Mouse (Mus musculus) kidney, postnatal 36 days (tissue): ENCODE data around the gene Mael.
A peak's percentile ranks its signal among the peaks of the same experiment; 100 is the strongest.

Experiments
- DNase-seq, 2 experiments: peaks; one replicate each; pipeline ENCODE4 v3.0.0; 2021 to 2022; ENCODE audit warnings: mixed read lengths in 2 of 2

Mael gene

GRCm38 (mm10) chr1:166205159-166205558 is 33.4 kb downstream of the Mael start:
- DNase-seq, result no peak

DNA sequence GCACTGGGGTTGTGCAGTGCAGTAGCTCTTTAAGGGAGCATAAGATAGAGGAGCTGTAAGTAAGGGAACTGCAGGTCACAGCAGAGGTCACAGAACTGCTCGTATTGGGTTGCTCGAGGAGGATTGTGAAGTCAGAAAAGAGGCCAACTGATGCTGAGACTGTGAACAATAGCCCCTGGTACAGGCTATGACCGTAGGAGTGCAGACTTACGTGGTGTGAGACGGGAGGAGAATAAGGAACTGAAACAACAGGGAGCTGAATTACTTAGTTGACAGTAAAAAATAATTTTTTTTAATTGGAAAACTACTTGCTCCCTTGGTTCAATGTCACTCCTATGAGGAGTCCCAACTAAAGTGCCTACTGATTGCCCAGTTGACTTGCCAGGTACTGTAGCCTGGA is 34.4 kb downstream of the Mael start:
- no peak for DNase-seq

GRCm38 (mm10) chr1:166189821-166190220 is 48.7 kb downstream of the Mael start:
- no peak for DNase-seq

- no peak for DNase-seq
Measured at GRCm38 (mm10) chr1:166185357-166185756, 53.2 kb downstream of the Mael start.

- DNase-seq, result no peak
Measured at GRCm38 (mm10) chr1:166184391-166185229, 53.9 kb downstream of the Mael start.

- DNase-seq, result no peak
Measured at GRCm38 (mm10) chr1:166182952-166183627, 55.5 kb downstream of the Mael start.

- DNase-seq, result no peak
Measured at GRCm38 (mm10) chr1:166181510-166181909, 57.0 kb downstream of the Mael start.

- DNase-seq, result no peak
Measured at GRCm38 (mm10) chr1:166173621-166174020, 64.9 kb downstream of the Mael start.

DNA sequence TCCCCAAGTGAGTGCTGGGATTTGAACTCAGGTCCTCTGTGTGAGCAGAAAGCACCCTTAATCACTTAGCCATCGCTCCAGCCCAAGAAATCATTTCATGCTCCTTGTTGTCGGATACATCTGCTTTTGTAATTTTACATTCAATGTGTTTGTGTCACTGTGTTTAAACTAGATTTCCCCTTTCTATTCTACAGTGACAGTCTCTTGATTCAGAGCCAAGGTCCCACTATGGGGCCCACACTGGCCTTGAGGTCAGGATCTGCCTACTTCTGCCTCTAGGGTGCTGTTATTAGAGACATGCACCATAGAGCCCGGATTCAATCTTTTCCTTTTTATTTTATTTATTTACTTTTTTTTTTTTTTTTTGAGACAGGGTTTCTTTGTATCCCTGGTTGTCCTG is 65.6 kb downstream of the Mael start:
- DNase-seq, result no peak

DNA sequence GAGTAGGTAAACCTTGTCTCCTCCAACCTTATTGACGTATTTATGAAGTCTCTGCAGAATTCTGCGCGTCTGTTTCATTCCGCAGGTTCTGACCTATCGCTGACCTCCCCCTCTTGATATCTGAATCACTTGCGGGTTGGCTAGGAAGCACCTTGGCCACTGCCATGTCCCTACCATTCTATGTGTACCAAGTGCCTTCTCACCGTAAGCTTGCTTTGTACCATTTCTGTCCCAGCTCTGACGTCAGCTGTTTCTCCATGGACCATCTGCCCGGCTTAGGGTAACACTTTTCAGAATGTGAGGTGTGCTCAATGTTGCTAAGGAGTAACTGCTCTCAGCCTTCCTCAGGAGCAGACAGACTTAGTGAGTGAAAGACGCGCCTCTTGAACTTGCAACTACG is 67.7 kb downstream of the Mael start:
- no peak for DNase-seq

- DNase-seq, result no peak
Measured at GRCm38 (mm10) chr1:166169713-166170112, 68.8 kb downstream of the Mael start.

DNA sequence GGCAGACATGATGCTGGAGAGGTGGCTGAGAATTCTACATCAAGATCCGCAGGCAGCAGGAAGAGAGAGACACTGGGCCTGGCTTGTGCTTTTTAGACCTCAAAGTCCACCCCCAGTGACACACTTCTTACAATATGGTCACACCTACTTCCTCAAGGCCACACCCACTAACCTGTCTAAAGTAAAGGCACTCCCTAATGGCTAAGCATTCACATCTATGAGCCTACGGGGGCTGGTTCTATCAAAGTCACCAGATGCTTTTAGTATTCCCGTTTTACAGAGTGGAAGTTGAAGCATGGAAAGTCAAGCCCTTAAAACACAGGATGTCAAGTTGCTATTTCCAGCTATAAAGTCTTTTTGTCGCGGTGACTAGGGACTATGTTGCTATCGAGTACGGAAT is 70.5 kb downstream of the Mael start:
- no peak for DNase-seq

DNA sequence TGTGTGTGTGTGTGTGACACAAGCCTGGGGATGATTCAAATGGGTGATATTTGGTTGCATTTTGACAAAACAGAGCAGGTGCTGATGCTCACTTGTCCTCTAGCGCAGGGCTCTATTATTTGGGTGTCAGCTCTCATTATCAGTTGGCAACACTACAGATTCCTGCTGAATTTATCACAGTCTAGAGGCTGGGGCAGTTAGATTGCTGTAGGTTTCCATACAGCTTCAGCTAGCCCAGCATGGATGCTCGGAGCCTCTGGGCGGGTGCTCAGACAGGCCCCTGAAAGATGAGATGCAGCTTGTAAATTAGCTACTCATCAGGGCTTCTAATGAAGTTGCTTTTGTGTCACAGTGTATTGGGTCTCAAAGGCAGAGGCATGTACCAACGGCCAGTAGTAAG is 71.1 kb downstream of the Mael start:
- no peak for DNase-seq

DNA sequence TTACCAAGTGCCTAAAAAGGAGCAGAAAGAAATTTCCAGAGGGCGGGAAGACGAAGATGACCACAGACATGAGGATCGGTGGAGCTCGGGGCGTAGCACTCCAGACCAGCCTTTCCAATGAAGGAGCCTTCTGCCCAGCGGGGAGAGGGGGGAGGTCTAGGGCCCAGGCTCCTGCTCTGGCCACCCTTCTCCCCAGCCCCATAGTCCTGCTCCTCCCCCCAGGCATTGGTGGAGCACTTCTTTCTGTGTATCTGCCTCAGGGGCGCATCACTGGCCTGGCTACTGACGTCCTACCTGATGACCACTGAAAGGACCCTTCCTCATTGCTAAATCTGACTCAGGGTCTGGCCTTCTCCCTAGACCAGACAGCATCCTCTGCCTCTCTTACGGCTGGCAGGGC is 73.4 kb downstream of the Mael start:
- no peak for DNase-seq

- DNase-seq, result no peak
Measured at GRCm38 (mm10) chr1:166164580-166164979, 74.0 kb downstream of the Mael start.

DNA sequence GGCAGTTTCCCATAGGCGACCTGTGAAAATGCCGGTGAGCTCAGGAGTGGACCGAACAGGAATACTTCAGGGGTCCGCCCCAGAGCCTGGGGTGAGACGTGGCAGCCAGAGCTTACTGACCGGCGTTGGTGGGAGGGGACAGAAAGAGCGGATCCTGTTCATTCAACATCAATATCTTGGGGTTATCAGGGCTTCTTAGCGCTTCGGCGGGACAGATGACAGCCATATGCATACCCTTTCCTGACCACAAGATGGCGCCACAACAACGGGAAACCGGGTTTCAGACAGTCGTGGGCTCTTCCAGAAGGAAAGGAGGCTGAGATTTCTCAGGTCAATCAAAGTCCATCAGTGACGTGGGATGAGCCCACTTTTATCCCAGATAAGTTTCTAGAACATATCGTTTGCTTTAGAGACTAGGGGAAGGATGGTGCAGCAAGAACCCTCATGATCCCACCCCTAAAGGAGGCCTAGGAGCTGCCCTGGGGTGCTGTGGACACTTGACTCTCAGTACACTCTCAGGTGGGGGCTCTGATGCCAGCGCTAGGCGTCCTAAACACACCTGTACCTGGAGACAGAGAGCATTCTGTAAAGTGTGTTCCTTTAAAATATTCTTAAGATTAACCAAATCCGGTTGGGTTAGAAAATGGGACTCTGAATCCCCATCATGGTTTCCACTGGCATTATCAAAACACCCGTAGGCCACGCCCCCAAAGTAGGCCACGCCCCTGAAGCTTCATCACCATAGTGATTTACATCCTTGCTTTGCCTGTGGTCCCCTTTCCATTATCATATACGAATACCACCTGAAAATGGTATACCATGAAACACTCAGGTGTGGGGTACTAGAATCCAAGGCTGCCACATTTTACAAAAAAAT is 77.7 kb downstream of the Mael start:
- peak; percentile 56 to 86 for DNase-seq

- no peak for DNase-seq
Measured at GRCm38 (mm10) chr1:166160111-166160510, 78.4 kb downstream of the Mael start.

DNA sequence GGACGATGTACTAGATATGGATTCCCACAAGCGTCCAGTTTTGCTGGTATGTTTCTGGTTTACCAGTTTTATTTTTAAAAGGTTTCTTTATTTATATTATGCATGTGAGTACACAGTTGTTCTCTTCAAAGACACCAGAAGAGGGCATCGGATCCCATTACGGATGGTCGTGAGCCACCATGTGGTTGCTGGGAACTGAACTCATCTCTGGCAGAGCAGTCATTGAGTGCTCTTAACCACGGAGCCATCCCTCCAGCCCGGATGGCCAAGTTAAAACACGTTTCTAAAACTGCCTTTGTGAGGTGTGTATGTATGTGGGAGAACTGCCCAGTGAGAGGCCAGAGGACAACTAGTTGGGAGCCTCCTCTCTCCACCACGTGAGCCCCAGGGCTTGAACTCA is 79.9 kb downstream of the Mael start:
- no peak for DNase-seq

- DNase-seq, result no peak
Measured at GRCm38 (mm10) chr1:166157712-166158111, 80.8 kb downstream of the Mael start.

DNA sequence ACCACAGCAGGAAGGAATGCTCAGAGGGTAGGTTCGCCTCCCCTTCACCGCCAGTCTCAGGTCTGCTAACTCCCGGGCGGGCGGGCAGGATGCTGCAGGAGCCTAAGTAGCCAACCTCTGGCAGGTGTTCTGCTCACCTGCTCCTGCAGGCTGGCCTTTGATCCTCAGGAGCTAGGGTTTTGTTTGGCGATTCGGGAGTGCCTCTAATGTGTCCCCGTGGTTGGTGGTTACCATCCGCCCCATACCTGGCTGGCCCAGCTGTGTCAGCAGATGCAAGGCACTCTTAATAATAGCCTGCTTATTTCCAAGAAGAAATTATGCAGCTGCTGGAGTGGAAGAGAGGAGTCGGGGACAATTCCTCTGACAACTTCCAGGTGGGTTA is 83.4 kb downstream of the Mael start:
- DNase-seq, result no peak

DNA sequence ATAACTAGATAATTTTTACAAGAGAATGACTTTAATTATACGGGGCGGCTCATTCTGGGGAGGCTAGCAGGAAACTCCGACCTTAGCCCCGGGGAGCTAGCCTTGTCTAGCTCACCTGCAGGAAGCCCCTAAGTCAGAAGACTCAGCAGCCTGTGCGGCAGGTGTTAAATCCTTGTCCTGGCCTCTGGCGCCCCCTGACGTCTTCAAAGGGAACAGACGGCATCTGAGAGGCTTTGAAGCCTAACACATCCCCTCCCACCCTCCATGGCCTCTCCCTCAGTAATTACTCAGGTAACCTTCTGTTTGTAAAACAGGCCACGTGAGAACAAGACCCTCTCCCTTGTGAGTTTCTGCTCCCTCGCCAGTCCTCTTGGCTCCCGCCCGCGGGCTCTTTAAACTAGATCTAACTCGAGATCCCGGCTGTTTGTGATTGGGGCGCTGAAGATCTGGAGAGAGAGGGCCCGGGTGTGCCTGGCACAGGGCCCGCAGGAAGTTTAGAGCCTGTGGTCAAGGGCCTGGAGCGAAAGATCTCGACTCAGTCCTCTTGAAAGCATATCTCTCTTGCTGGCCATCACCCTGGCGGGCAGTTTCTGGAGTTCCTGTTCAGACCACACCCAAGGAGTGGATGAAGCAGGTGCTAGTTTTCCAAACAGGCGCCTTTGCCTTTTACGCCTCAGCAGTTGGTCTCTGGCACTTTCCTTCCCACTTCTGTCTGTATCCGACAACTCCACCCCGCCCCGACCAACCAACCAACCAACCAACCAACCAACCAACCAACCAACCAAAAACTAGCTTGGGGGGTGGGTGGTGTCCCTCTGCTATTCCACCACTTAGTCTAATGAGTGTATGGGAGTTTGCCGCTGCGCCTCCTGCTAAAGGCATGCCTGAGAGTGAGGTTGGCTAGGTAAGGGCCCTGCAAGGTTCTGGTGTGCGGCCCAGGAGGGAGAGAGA is 84.1 kb downstream of the Mael start:
- peak; percentile 73 to 90 for DNase-seq
